Mouse (Mus musculus) cortical plate, adult 2 months (tissue): ENCODE measurements at regions not wholly inside any gene's neighbourhood (a gene's known extent, or its start where the extent isn't known, plus 50 kb on each side); places are given as distances from the start of the nearest gene placed in this dataset.

Source experiments
- H3K27ac ChIP-seq: fragments of 200-500 bp; 2 replicates; pipeline ENCODE4 v1.5.1; 2012; ENCODE audit warnings: low read length, control low read depth, inconsistent platforms; ENCODE audit not compliant: insufficient read depth
- H3K4me1 ChIP-seq: fragments of 200-500 bp; 2 replicates; pipeline ENCODE4 v1.6.1; 2011; ENCODE audit warnings: low read length; ENCODE audit not compliant: control insufficient read depth, insufficient read depth
- H3K4me3 ChIP-seq: fragments of 200-500 bp; 2 replicates; pipeline ENCODE4 v1.5.1; 2011; ENCODE audit warnings: mild to moderate bottlenecking, low read length, control low read depth; ENCODE audit not compliant: insufficient read depth
- CTCF ChIP-seq: fragments of 200-500 bp; IDR thresholded peaks from 2 replicates; pipeline ENCODE4 v1.5.1; 2011; ENCODE audit warnings: mild to moderate bottlenecking, control low read depth, low read length; ENCODE audit not compliant: insufficient read depth; ENCODE audit errors: extremely low read depth
- POLR2A ChIP-seq: fragments of 200-500 bp; IDR thresholded peaks from 2 replicates; pipeline ENCODE4 v1.6.1; 2011; ENCODE audit warnings: mild to moderate bottlenecking, low read length, control low read depth; ENCODE audit not compliant: insufficient read depth; ENCODE audit errors: extremely low read depth

- Histone ChIP-seq H3K4me1 (no peaks in the 10 kb centered on the region), H3K27ac (no peak overlapping the region), H3K4me3 (no peak overlapping the region)
- TF ChIP-seq POLR2A, result no peak
- TF ChIP-seq CTCF, result no peak
These were observed 238.9 kb upstream of the Ednra start for GRCm38 (mm10) chr8:77963102-77963698.

- Histone ChIP-seq H3K4me1 (no peaks in the 10 kb centered on the region), H3K4me3 (no peak overlapping the region), H3K27ac (no peak overlapping the region)
- TF ChIP-seq CTCF, result no peak
- no peak for TF ChIP-seq POLR2A
These were observed 242.7 kb upstream of the Ttc29 start for GRCm38 (mm10) chr8:77970378-77970777.

- Histone ChIP-seq H3K27ac (no peak overlapping the region), H3K4me1 (no peaks in the 10 kb centered on the region), H3K4me3 (no peak overlapping the region)
- TF ChIP-seq POLR2A (no peak), CTCF (no peak)
These were observed 239.4 kb upstream of the Ttc29 start for GRCm38 (mm10) chr8:77973714-77974113.

- Histone ChIP-seq H3K4me1 (no peaks in the 10 kb centered on the region), H3K27ac (no peak overlapping the region), H3K4me3 (no peak overlapping the region)
- TF ChIP-seq POLR2A (no peak), CTCF (no peak)
These were observed 234.0 kb upstream of the Ttc29 start for GRCm38 (mm10) chr8:77979106-77979505.

- Histone ChIP-seq H3K4me1 (no peaks in the 10 kb centered on the region), H3K27ac (no peak overlapping the region), H3K4me3 (no peak overlapping the region)
- no peak for TF ChIP-seq POLR2A
- TF ChIP-seq CTCF, result no peak
These were observed 232.4 kb upstream of the Ttc29 start for GRCm38 (mm10) chr8:77980701-77981100.

- Histone ChIP-seq H3K27ac (no peak overlapping the region), H3K4me1 (no peaks in the 10 kb centered on the region), H3K4me3 (no peak overlapping the region)
- TF ChIP-seq POLR2A (no peak), CTCF (no peak)
These were observed 231.1 kb upstream of the Ttc29 start for GRCm38 (mm10) chr8:77982031-77982430.

GRCm38 (mm10) chr8:77983476-77983875 lies 229.6 kb upstream of the Ttc29 start:
- Histone ChIP-seq H3K4me3 (no peak overlapping the region), H3K4me1 (no peaks in the 10 kb centered on the region), H3K27ac (no peak overlapping the region)
- TF ChIP-seq POLR2A (no peak), CTCF (no peak)

- H3K4me1 ChIP-seq, result no peaks in the 10 kb centered on the region
- TF ChIP-seq POLR2A (no peak), CTCF (no peak)
- no peak overlapping the region for H3K4me3 ChIP-seq
- no peak overlapping the region for H3K27ac ChIP-seq
These were observed 225.9 kb upstream of the Ttc29 start for GRCm38 (mm10) chr8:77987237-77987636.

GRCm38 (mm10) chr8:77988291-77989056 lies 224.6 kb upstream of the Ttc29 start:
- no peak overlapping the region for H3K4me3 ChIP-seq
- no peaks in the 10 kb centered on the region for H3K4me1 ChIP-seq
- TF ChIP-seq POLR2A, result no peak
- TF ChIP-seq CTCF, result no peak
- H3K27ac ChIP-seq, result no peak overlapping the region

GRCm38 (mm10) chr8:77991050-77991449 lies 222.0 kb upstream of the Ttc29 start:
- Histone ChIP-seq H3K27ac (no peak overlapping the region), H3K4me1 (no peaks in the 10 kb centered on the region), H3K4me3 (no peak overlapping the region)
- TF ChIP-seq POLR2A, result no peak
- TF ChIP-seq CTCF, result no peak
